Mouse (Mus musculus) cerebellum, adult 2 months (tissue): ENCODE results near the gene Def6. TPM values are rescaled to one million over a fixed set of nuclear protein-coding genes. Genes with fewer than 3 reads are reported as not detected.

ENCODE experiments used
- DNase-seq, 2 experiments: peaks; one replicate each; pipeline ENCODE4 v3.0.0; 2021
- H3K27ac ChIP-seq: fragments of 200-500 bp; 2 replicates; pipeline ENCODE4 v1.5.1; 2012; ENCODE audit warnings: low read length, control low read depth, inconsistent platforms; ENCODE audit not compliant: insufficient read depth
- H3K27me3 ChIP-seq: fragments of 200-500 bp; 2 replicates; pipeline ENCODE4 v1.6.1; 2012; ENCODE audit warnings: inconsistent platforms, mild to moderate bottlenecking, low read length, moderate library complexity; ENCODE audit not compliant: control insufficient read depth, insufficient read depth
- H3K4me1 ChIP-seq: fragments of 200-500 bp; 2 replicates; pipeline ENCODE4 v1.6.1; 2011; ENCODE audit warnings: low read length; ENCODE audit not compliant: control insufficient read depth, insufficient read depth
- H3K4me3 ChIP-seq: fragments of 200-500 bp; replicated peaks from 2 replicates; pipeline ENCODE3; 2011; ENCODE audit warnings: mild to moderate bottlenecking, low read depth, low read length, control low read depth; ENCODE audit not compliant: insufficient read depth
- CTCF ChIP-seq: fragments of 200-500 bp; IDR thresholded peaks from 2 replicates; pipeline ENCODE4 v1.5.1; 2011; ENCODE audit warnings: low read depth, mild to moderate bottlenecking, control low read depth, low read length, moderate library complexity, borderline replicate concordance; ENCODE audit not compliant: insufficient read depth
- POLR2A ChIP-seq: fragments of 200-500 bp; IDR thresholded peaks from 2 replicates; pipeline ENCODE4 v1.6.1; 2011; ENCODE audit warnings: low read length, control low read depth, borderline replicate concordance; ENCODE audit not compliant: insufficient read depth
- WGBS: fragments of 180-500 bp; shearing (Covaris S2); methylation state at CpG from one replicate; pipeline ENCODE4 v1.1.7; 2018; 5-methylcytosine and 5-hydroxymethylcytosine counted together
- polyA plus RNA-seq: library from polyadenylated mRNA; depleted of rRNA; stranded (reverse); fragments of >200 nt; gene quantifications from 2 replicates; pipeline ENCODE4 v1.2.3, GENCODE M21; 2012; rRNA removed

The Def6 gene
- polyA plus RNA-seq, 1 experiment, result 5.4 TPM

- 56% methylated on average over 12 of the region's 12 CpGs for WGBS
- no peak overlapping the region for H3K27ac ChIP-seq
- H3K27me3 ChIP-seq, result no peaks in the 10 kb centered on the region
- H3K4me1 ChIP-seq, result peaks cover 20% of the 10 kb centered on the region
- no peak for TF ChIP-seq CTCF
- no peak for TF ChIP-seq POLR2A
- no peak overlapping the region for H3K4me3 ChIP-seq
- no peak for DNase-seq
Measured at GRCm38 (mm10) chr17:28271537-28272266, 64.1 kb downstream of the Def6 start.

DNA sequence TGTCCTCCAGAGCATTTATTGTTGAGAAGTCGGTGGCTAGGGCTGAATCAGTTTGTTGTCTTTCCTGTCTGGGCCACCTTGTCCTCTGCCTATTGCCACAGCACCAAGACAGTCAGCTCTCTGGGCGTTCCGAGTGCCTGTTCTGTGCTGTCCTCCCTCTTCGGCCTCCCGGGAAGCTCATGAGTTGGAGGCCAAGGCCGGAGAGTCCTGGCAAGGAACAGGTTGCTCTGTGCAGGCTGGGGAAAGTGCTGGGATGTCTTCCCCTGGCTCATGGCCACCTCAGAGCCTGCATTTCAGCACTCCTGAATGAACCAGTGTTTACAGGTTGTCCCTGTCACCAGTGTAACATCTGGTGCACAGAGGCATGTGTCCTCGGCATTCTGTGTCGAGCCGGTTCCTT, 64.7 kb downstream of the Def6 start:
- no peak for DNase-seq
- no peak overlapping the region for H3K4me3 ChIP-seq
- TF ChIP-seq CTCF, result no peak
- H3K4me1 ChIP-seq, result peaks cover 22% of the 10 kb centered on the region
- H3K27me3 ChIP-seq, result no peaks in the 10 kb centered on the region
- H3K27ac ChIP-seq, result no peak overlapping the region
- 30% methylated on average over 9 of the region's 9 CpGs for WGBS

GRCm38 (mm10) chr17:28272837-28273236, 65.3 kb downstream of the Def6 start:
- 65% methylated on average over 6 of the region's 6 CpGs for WGBS

DNA sequence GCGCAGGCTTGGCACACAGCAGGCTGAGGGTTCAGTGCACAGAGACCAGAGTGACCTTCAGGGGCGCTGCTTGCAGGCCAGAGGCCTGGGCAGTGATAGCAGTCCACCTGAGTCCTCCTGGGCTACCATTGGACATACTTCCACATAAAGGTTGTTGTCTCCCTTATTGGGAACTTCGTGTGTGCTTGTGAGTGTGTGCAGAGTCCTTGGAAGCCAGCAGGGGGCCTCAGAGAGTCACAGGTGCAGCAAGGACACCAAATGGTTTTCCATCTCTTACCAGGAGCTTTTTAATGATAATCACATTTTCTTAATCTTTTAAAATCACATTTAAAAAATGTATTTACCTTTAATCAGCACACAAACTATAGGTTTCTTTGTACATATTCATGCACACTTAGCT, 67.2 kb downstream of the Def6 start:
- Histone ChIP-seq H3K27ac (no peak overlapping the region), H3K4me1 (peaks cover 34% of the 10 kb centered on the region), H3K27me3 (no peaks in the 10 kb centered on the region), H3K4me3 (no peak overlapping the region)
- DNase-seq, result no peak
- no peak for TF ChIP-seq POLR2A
- peak; percentile 36; the same call in 1 of the 2 replicates for TF ChIP-seq CTCF
- WGBS, result 87% methylated on average over 3 of the region's 3 CpGs

More at GRCm38 (mm10) chr17:28272837-28273236, 65.3 kb downstream of the Def6 start:
- TF ChIP-seq CTCF, result no peak
- TF ChIP-seq POLR2A, result no peak
- H3K4me3 ChIP-seq, result no peak overlapping the region
- no peak for DNase-seq
- H3K4me1 ChIP-seq, result peaks cover 28% of the 10 kb centered on the region
- no peaks in the 10 kb centered on the region for H3K27me3 ChIP-seq
- H3K27ac ChIP-seq, result no peak overlapping the region

- WGBS, result 53% methylated on average over 14 of the region's 14 CpGs
- peaks cover 46% of the 10 kb centered on the region for H3K4me1 ChIP-seq
- H3K27me3 ChIP-seq, result no peaks in the 10 kb centered on the region
- H3K27ac ChIP-seq, result no peak overlapping the region
- no peak overlapping the region for H3K4me3 ChIP-seq
- TF ChIP-seq CTCF (no peak), POLR2A (no peak)
- DNase-seq, result no peak
Measured at GRCm38 (mm10) chr17:28277226-28277625, 69.6 kb downstream of the Def6 start.

GRCm38 (mm10) chr17:28277721-28278120, 70.1 kb downstream of the Def6 start:
- TF ChIP-seq POLR2A (no peak), CTCF (no peak)
- no peak overlapping the region for H3K4me3 ChIP-seq
- H3K27me3 ChIP-seq, result no peaks in the 10 kb centered on the region
- WGBS, result 19% methylated on average over 10 of the region's 10 CpGs
- no peak overlapping the region for H3K27ac ChIP-seq
- DNase-seq, result peak in 1 of 2 experiments; percentile 43
- peaks cover 41% of the 10 kb centered on the region for H3K4me1 ChIP-seq

DNA sequence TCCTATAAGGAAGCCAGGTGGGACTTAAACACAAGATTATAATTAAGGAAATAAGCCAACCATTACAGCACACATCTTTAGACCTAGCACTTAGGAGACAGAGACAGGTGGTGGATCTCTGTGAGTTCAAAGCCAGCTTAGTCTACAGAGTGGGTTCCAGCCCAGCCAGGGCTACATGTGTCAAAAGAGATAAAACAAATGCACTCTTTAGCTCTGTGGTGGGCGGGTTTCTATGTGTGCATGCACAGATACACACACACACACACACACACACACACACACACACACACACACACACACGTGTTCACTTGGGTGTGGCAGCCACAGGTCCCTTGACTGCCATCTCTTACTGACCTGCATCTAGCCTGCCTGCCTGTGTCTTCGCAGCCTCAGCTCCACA, 70.6 kb downstream of the Def6 start:
- H3K27me3 ChIP-seq, result no peaks in the 10 kb centered on the region
- 83% methylated on average over 3 of the region's 3 CpGs for WGBS
- TF ChIP-seq POLR2A (no peak), CTCF (no peak)
- peaks cover 37% of the 10 kb centered on the region for H3K4me1 ChIP-seq
- no peak for DNase-seq
- H3K4me3 ChIP-seq, result no peak overlapping the region
- H3K27ac ChIP-seq, result no peak overlapping the region

Other genes starting within 250 kb of the Def6 start
- gene Tcp11, start 127.1 kb upstream of the Def6 start, polyA plus RNA-seq, result 0.43 and 0.70 TPM in 2 replicates
- 1.6 and 1.9 TPM in 2 replicates for gene Scube3, start 65.6 kb upstream of the Def6 start, polyA plus RNA-seq
- gene Zfp523, start 30.6 kb upstream of the Def6 start, polyA plus RNA-seq, result 71.9 and 77.1 TPM in 2 replicates
- gene Ppard, start 24.9 kb downstream of the Def6 start, polyA plus RNA-seq, result 26.8 and 27.1 TPM in 2 replicates
- gene Fance, start 105.7 kb downstream of the Def6 start, polyA plus RNA-seq, result 16.5 and 18.4 TPM in 2 replicates
- 808 and 827 TPM in 2 replicates for gene Rpl10a, start 120.7 kb downstream of the Def6 start, polyA plus RNA-seq
- gene Tead3, start 143.0 kb downstream of the Def6 start, polyA plus RNA-seq, result 2.3 and 3.2 TPM in 2 replicates
- gene Tulp1, start 157.4 kb downstream of the Def6 start, polyA plus RNA-seq, result 0.29 TPM in 1 of 2 replicates, not detected in the other